Mouse (Mus musculus) spleen, postnatal 36 days (tissue): ENCODE measurements at regions not wholly inside any gene's neighbourhood (a gene's known extent, or its start where the extent isn't known, plus 50 kb on each side); places are given as distances from the start of the nearest gene placed in this dataset.

ENCODE experiments used
- DNase-seq, 2 experiments: peaks; one replicate each; pipeline ENCODE4 v3.0.0; 2022; ENCODE audit warnings: low spot score in 2 of 2, mixed read lengths in 1 of 2

DNA sequence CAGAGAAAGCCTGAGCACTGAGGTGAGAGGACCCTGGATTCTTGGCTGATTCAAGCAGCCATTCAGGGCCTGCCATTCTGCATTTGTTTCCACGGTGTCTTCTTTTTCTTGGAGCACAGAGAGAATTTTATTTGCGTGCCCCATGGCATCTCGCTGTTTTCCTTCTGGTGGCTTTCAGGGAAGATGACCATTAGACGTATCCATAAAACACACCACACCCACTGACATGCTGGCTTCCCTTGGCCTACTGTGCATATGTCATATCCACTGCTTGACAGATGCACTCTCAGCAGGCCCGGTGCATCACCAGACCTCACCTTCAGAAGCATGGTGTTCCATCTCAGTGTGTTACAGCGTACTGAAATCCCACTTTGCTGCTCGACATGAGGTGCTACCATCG, 131.0 kb upstream of the Cnr1 start:
- DNase-seq = no peak

DNA sequence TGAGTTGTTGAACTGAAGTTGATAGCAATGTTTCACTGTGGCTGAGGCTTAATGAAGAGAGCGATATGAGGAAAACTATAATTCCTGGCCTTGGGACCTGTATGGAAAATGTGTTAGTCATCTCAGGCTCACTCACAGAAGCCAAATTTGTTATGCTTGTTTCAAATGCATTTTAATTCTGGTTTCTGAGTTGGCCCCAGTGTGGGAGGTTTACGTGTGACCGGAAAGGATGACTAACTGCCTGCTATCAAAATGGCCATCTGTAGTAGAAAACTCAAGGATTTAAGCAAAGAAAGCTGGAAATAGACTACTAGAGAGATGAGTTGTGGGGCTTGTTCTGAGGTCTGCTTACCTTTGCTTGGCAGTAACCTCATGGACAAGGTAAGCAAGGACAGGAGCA, 128.9 kb upstream of the Cnr1 start:
- DNase-seq = no peak

- no peak for DNase-seq
Observed at GRCm38 (mm10) chr4:33797964-33798363, 126.4 kb upstream of the Cnr1 start.

DNA sequence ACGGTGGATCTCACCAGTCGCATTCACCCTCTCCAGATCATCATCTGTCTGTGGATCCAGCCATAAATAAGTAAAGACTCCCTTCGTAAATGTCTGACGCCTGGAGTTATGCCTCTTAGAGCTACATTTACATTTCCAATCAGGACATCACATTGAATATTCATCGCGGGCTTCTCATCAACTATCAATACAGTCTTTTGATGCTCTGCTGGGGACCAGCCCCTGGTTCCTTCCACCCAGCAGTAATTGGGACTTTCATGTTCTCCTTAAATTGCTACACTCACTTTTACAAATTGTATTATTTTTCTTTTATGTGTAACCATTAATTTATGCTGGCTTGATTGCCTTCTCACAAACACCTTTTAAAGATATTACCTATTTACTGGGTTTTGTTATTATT, 125.7 kb upstream of the Cnr1 start:
- no peak for DNase-seq

DNA sequence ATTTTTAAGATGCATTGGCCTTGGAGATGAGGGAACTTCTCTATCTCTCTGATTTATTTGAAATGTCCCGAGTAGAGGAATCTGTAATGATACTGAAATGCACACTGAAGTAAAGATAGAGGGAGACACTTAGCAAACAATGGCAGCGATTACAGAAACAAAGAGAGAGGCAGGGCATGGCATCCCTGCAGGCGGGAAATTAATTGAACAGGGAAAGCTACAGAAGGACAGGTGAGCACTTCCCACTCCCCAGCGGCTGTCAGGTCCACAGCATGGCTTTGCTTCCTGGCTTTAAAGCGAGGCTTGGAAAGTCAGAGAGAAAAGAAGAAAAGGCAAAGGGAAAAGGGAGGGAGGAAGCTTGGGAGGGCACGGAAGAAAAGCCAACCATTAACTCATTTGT, 125.3 kb upstream of the Cnr1 start:
- no peak for DNase-seq

DNA sequence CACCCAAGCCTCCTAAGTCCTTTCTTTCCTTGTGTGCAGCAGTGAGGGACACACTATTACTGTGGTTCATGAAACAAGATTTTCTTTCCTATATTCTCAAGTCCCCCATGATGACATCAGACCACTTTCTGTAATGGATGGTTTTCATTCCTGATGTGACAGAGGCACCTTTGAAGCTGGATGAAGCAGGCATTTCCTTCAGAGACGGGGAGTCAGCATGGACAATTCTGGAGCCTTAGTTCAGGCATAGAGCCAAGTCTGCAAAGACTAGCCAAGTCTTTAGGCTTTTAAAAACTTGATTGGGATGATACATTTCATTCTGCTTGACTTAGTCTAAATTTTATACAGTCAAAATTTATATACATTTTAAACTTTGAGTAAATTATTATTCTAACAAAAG, 124.6 kb upstream of the Cnr1 start:
- DNase-seq = no peak

- DNase-seq = no peak
Observed at GRCm38 (mm10) chr4:33812338-33812737, 112.1 kb upstream of the Cnr1 start.

- no peak for DNase-seq
Observed at GRCm38 (mm10) chr4:33823850-33824249, 100.5 kb upstream of the Cnr1 start.

- DNase-seq = no peak
Observed at GRCm38 (mm10) chr4:33833134-33833533, 91.3 kb upstream of the Cnr1 start.

- DNase-seq = no peak
Observed at GRCm38 (mm10) chr4:33838436-33838835, 86.0 kb upstream of the Cnr1 start.

- no peak for DNase-seq
Observed at GRCm38 (mm10) chr4:33840119-33840518, 84.3 kb upstream of the Cnr1 start.

- no peak for DNase-seq
Observed at GRCm38 (mm10) chr4:33845611-33846395, 78.6 kb upstream of the Cnr1 start.

DNA sequence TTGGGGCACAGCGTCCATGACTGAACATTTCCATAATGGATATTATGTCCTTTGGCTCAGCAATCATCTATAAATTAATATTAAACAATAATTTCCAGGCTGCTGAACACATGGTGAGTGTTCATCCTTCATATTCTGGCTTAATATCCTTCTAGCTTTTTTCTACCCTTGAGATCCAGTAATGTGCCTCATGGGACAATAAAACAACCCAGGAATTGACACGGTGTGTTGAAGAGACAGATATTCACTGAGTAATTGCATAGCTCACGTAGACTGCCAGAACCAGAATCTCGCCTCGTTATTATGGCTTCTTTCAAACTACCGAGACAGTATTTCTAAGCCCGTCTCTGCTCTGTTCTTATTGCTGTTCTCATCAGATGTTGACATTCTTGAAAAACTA, 74.1 kb upstream of the Cnr1 start:
- no peak for DNase-seq

GRCm38 (mm10) chr4:33852294-33852693, 72.1 kb upstream of the Cnr1 start:
- no peak for DNase-seq

- no peak for DNase-seq
Observed at GRCm38 (mm10) chr4:33855112-33855511, 69.3 kb upstream of the Cnr1 start.

DNA sequence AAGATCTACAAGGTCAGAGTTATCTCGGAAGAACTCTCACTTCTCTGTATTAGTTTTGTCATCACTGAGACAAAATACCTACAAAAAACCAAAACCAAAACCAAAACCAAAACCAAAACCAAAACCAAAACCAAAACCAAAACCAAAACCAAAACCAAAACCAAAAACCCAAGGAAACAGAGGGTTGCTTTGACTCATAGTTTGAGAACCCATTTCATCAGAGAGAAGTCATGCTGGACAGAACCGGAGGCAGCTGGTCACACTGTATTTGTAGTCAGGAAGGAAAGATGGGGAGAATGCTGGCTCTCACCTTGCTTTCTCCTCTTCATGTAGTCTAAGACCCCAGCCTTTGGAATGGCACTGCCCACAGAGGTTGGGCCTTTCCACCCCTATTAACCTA, 57.3 kb upstream of the Cnr1 start:
- DNase-seq = no peak

GRCm38 (mm10) chr4:33869317-33869716, 55.1 kb upstream of the Cnr1 start:
- DNase-seq = no peak
